Mouse (Mus musculus) E14TG2a.4 (cell line): ENCODE measurements around the gene Fbxl22.

ENCODE experiments used
- H3K27me3 ChIP-seq: 2 replicates; pipeline ENCODE4 v1.6.1; 2014; ENCODE audit warnings: low read length, control low read depth; ENCODE audit not compliant: insufficient read depth
- H3K36me3 ChIP-seq: 2 replicates; pipeline ENCODE4 v1.6.1; 2014; ENCODE audit warnings: low read length, control low read depth; ENCODE audit not compliant: insufficient read depth
- H3K4me1 ChIP-seq: replicated peaks from 2 replicates; pipeline ENCODE4 v1.6.1; 2014; ENCODE audit warnings: low read depth, low read length, control low read depth
- H3K4me3 ChIP-seq: replicated peaks from 2 replicates; pipeline ENCODE4 v1.5.1; 2014; ENCODE audit warnings: mild to moderate bottlenecking, low read length
- H3K9me3 ChIP-seq: 2 replicates; pipeline ENCODE4 v1.6.1; 2014; ENCODE audit warnings: low read length, control low read depth
- CTCF ChIP-seq: conservative IDR thresholded peaks from 2 replicates; pipeline ENCODE4 v1.5.1; 2014; ENCODE audit warnings: low read length
- NANOG ChIP-seq: IDR thresholded peaks from 2 replicates; pipeline ENCODE4 v1.6.1; 2014; ENCODE audit warnings: borderline replicate concordance, low read length, mixed read lengths
- POU5F1 ChIP-seq: IDR thresholded peaks from 2 replicates; pipeline ENCODE4 v1.6.1; 2014; ENCODE audit warnings: low read length, borderline replicate concordance

The Fbxl22 gene

DNA sequence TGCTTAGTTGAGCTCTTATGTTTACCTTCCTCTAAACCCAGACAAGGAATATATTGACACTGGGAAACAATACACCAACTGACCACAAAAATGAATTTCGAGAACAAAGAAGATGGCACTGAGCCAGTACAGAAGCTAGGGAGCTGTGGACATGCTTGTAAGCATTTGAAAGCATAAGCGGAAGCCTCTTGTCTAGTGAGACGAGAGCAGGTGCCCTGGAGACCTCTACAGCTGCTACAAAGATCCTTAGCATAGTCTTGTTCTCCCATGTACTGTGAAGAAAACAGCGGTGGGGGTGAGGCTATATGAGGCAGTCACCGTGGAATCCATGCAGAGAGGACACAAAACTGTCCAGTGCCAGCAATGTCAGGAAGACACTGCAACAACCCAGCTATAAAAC lies 4.5 kb upstream of the Fbxl22 start:
- no peaks in the 10 kb centered on the region for H3K27me3 ChIP-seq
- H3K4me3 ChIP-seq: no peak overlapping the region
- TF ChIP-seq POU5F1 (no peak), NANOG (no peak), CTCF (no peak)
- no peaks in the 10 kb centered on the region for H3K9me3 ChIP-seq
- peaks cover 49% of the 10 kb centered on the region for H3K36me3 ChIP-seq
- H3K4me1 ChIP-seq: peaks cover 24% of the 10 kb centered on the region

DNA sequence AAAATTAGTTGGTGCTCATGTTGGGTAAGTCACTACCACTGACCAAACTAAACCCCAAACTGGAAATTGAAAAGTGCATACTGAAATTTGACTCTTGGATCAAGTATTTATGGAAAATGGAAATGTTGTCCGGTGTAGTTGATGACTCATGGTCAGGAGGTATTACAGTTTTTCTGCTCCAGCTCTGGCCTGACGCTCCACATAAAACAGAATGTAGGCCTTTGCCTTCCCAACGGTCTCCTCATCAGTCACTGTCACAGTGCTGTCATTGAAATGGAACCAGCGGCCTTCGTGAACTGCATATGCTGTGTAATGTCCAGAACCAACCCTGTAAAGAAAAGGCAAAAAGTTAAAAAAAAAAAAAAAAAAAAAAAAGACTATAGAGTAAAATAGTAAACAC lies 3.9 kb upstream of the Fbxl22 start:
- no peak for TF ChIP-seq POU5F1
- no peak for TF ChIP-seq CTCF
- TF ChIP-seq NANOG: no peak
- Histone ChIP-seq H3K9me3 (no peaks in the 10 kb centered on the region), H3K36me3 (peaks cover 45% of the 10 kb centered on the region), H3K27me3 (no peaks in the 10 kb centered on the region), H3K4me1 (peaks cover 31% of the 10 kb centered on the region), H3K4me3 (no peak overlapping the region)

DNA sequence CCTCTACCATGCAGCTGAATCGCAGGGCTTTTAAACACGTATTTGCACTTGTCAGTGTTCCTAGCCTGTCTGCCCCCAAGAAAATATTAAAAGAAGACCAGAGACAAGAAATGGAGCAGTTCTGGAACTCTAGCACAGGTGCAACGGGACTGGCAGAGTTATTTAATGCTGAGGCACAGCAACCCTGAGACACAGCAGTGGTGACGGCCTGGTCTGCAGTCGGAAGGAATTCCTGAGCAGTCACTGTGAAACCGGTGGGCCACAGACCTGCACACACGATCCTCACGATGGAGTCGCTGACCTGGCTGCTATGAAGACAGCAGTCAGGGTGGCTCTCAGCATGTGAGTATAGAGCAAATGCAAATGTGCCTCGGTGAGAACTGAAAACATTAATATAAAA lies 3.4 kb upstream of the Fbxl22 start:
- H3K27me3 ChIP-seq: no peaks in the 10 kb centered on the region
- no peaks in the 10 kb centered on the region for H3K9me3 ChIP-seq
- H3K36me3 ChIP-seq: peaks cover 45% of the 10 kb centered on the region
- H3K4me3 ChIP-seq: no peak overlapping the region
- TF ChIP-seq CTCF: no peak
- peaks cover 36% of the 10 kb centered on the region for H3K4me1 ChIP-seq

DNA sequence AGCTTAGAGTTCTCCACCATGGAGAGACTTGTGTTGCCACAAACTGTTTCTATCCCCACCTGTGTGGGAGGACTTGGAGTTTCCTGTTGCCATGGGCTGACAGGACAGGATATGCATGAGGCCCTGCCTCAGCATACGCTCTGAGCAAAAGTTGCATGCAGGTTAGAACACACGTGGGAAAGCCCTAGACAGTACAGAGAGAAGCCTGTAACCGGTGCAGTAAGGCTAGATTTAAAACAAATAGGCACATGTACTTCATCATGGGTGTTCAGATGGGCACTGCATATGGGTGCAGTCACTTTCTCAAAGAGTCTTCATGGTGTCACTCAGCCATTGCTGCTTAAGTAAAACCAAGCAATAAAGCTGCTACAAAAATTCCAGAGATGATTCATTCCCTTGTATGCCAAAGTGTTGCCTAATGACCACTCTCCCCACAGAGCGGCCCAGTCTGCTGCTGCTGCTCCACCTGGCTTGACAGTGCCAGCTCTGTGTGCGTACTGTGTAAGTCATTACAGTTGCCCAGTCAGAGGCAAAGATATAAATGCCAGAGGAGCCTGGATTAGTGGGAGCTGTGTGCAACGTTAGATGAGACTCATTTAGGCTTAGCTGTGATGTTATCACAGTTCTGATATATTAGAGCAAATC lies 2.0 kb upstream of the Fbxl22 start:
- Histone ChIP-seq H3K4me1 (peaks cover 39% of the 10 kb centered on the region), H3K27me3 (no peaks in the 10 kb centered on the region), H3K9me3 (no peaks in the 10 kb centered on the region), H3K36me3 (peaks cover 45% of the 10 kb centered on the region), H3K4me3 (no peak overlapping the region)
- TF ChIP-seq NANOG (no peak), CTCF (no peak), POU5F1 (no peak)

DNA sequence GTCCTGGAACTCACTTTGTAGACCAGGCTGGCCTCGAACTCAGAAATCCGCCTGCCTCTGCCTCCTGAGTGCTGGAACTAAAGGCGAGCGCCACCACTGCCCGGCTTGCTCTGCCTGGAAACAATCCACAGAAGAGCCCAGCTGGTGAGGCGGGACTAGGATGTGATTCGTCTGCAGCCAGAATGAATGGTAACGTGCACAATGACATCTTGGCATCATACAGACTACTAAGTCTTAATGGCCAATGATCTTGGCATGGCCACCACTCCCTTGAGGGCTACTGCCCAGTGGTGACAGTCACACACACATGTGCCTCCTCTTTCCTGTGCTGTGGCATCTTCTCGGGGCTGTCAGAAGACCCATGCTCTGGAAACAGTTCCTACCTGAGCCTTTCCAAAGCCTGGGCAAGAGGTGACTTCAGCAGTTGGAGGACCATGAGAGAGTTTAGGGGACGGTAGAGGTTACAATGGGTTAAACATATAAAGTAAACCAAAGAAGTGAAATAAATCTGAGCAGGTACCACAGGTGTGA lies 1.4 kb upstream of the Fbxl22 start:
- H3K27me3 ChIP-seq: no peaks in the 10 kb centered on the region
- H3K36me3 ChIP-seq: peaks cover 45% of the 10 kb centered on the region
- no peak overlapping the region for H3K4me3 ChIP-seq
- peaks cover 43% of the 10 kb centered on the region for H3K4me1 ChIP-seq
- TF ChIP-seq NANOG (no peak), POU5F1 (no peak), CTCF (no peak)
- no peaks in the 10 kb centered on the region for H3K9me3 ChIP-seq

DNA sequence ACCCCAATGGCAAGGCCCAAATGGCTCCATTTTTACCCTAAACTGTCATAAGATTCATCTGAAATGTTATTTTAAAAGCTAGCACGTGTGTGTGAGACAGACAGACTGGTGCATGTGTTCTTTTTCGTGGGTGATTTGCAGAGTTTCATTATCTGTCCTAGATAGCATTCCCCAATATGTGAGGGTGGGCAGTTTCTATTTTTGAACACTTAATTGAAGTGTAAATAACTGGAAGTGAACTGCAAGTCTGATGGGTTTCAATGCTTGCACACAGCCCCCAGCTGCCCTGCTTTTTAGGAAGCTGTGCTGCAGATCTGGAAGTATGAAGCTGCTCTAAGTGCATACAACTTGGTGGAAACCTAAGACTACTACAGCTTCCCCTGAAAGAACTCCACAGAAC lies 722 bp upstream of the Fbxl22 start:
- TF ChIP-seq CTCF (no peak), NANOG (no peak)
- H3K27me3 ChIP-seq: no peaks in the 10 kb centered on the region
- no peaks in the 10 kb centered on the region for H3K9me3 ChIP-seq
- peaks cover 41% of the 10 kb centered on the region for H3K36me3 ChIP-seq
- peaks cover 49% of the 10 kb centered on the region for H3K4me1 ChIP-seq
- H3K4me3 ChIP-seq: peak overlapping the region; percentile 98

DNA sequence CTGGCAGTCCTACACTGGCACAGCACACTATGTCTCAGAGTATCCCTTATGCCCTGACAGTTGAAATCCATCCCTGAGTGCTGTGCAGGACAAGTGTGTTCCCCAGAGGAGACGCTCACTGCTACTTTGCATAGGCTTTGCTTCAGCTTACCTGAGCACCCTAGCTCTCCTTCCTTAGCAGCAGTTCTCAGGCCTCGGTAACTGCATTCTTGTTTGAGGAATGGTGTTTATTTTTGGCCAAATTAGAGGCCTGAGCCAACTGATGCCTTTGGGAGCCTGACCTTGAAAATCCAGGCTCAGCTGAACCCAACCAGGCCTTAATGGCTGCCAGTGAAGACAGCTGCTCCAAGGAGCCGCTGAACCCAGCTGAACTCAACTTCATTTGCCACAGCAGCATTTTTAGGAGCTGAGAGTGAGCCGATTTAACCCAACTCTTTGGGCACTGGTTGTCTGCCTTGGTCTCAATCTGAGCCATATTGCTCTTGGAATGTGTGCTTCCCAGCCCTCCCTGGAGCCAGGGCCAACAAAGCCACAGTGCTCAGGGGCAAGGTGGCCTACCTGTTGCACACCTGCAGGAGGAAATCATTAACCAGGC lies 635 bp downstream of the Fbxl22 start:
- peak overlapping the region; percentile 98 for H3K4me3 ChIP-seq

DNA sequence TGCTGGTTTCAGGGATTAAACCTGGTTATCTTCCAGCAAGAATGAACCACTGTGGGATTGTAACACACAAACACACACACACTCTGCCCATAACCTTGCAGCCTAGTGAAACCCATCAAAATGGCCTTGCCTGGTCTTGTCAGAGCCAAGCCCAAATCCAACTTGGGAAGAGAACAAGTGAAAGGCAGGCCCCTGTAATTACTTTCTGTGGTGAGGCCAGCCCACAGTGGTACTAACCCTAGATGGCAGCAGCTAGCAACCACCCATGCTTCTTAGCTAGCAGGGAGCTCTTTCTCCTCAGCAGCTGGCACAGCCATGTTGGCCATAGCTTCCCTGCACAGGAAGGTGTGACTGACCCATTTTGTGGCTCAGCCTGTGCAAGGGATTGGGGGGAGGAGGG lies 1.2 kb downstream of the Fbxl22 start:
- H3K9me3 ChIP-seq: no peaks in the 10 kb centered on the region
- no peak for TF ChIP-seq CTCF
- no peak for TF ChIP-seq POU5F1
- TF ChIP-seq NANOG: no peak
- H3K36me3 ChIP-seq: peaks cover 41% of the 10 kb centered on the region
- peak overlapping the region; percentile 98 for H3K4me3 ChIP-seq
- peaks cover 53% of the 10 kb centered on the region for H3K4me1 ChIP-seq
- H3K27me3 ChIP-seq: no peaks in the 10 kb centered on the region

More for the DNA sequence above, 635 bp downstream of the Fbxl22 start:
- Histone ChIP-seq H3K36me3 (peaks cover 41% of the 10 kb centered on the region), H3K9me3 (no peaks in the 10 kb centered on the region), H3K27me3 (no peaks in the 10 kb centered on the region), H3K4me1 (peaks cover 53% of the 10 kb centered on the region)
- TF ChIP-seq POU5F1 (no peak), NANOG (no peak), CTCF (no peak)

DNA sequence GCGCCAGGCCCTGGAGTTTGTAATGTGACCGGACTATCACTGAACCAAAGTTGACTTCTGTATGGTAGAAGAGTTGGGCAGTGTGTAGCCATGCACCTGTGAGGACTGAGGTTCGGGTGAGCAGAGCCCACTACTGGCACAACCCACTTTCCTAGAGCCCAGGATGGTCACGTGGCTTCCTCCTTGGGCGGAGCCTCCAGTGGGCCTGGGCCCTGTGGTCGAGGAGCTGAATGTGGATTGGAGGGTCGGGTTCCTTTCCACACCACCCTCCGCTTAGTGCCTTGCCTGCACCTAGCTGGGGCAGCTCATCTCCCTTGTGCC lies 2.1 kb downstream of the Fbxl22 start:
- TF ChIP-seq NANOG (no peak), POU5F1 (no peak), CTCF (no peak)

More for the DNA sequence above, 2.1 kb downstream of the Fbxl22 start:
- Histone ChIP-seq H3K4me3 (peak overlapping the region; percentile 98), H3K9me3 (no peaks in the 10 kb centered on the region), H3K36me3 (peaks cover 41% of the 10 kb centered on the region), H3K4me1 (peaks cover 60% of the 10 kb centered on the region), H3K27me3 (no peaks in the 10 kb centered on the region)
